ENCODE assay signal across 1 mouse cellular context in genomic region chr8:105993226-105993625, GRCm38 (mm10).
TF ChIP-seq lines count a peak whose summit lies in the region.

No protein-coding gene starts in this region.

TF ChIP-seq in CH12.LX, 34 proteins besides CTCF, POLR2A, EP300 and RAD21 (continued from another document):
- no peak for TF ChIP-seq ETS1 (conservative IDR thresholded peaks at IDR 0.05; ENCODE audit: low read depth, low read length)
- TF ChIP-seq POLR2AphosphoS2 (IDR thresholded peaks at IDR 0.05; ENCODE audit: low read depth, low read length) = no peak
- TF ChIP-seq JUND (conservative IDR thresholded peaks at IDR 0.05; ENCODE audit: low read depth, low read length) = no peak
- TF ChIP-seq MXI1 (IDR thresholded peaks at IDR 0.05; ENCODE audit: low read depth, low read length) = no peak
- no peak for TF ChIP-seq GABPA (IDR thresholded peaks at IDR 0.05; ENCODE audit: insufficient replicate concordance, low read depth, low read length)
- no peak for TF ChIP-seq ELF1 (IDR thresholded peaks at IDR 0.05; ENCODE audit: low read depth, low read length)
- no peak for TF ChIP-seq TCF12 (IDR thresholded peaks at IDR 0.05; ENCODE audit: low read depth, low read length)
- TF ChIP-seq BHLHE40 (IDR thresholded peaks at IDR 0.05; ENCODE audit: low read depth, low read length) = no peak
- no peak for TF ChIP-seq MYC (IDR thresholded peaks at IDR 0.05; ENCODE audit: low read depth, low read length)
- no peak for TF ChIP-seq PAX5 (IDR thresholded peaks at IDR 0.05; ENCODE audit: low read length)
- no peak for TF ChIP-seq JUN (IDR thresholded peaks at IDR 0.05; ENCODE audit: insufficient read depth, low read depth, low read length)
- TF ChIP-seq CHD1 (IDR thresholded peaks at IDR 0.05; ENCODE audit: low read depth, low read length) = no peak
- TF ChIP-seq USF1 (IDR thresholded peaks at IDR 0.05; ENCODE audit: low read depth, low read length) = no peak
- TF ChIP-seq HCFC1 (IDR thresholded peaks at IDR 0.05; ENCODE audit: low read depth, low read length) = no peak
- no peak for TF ChIP-seq MEF2A (IDR thresholded peaks at IDR 0.05; ENCODE audit: borderline replicate concordance, low read depth, low read length)
- no peak for TF ChIP-seq NRF1 (IDR thresholded peaks at IDR 0.05; ENCODE audit: low read depth, low read length)
- no peak for TF ChIP-seq NELFE (IDR thresholded peaks at IDR 0.05; ENCODE audit: low read depth, low read length)
- no peak for TF ChIP-seq RCOR1 (conservative IDR thresholded peaks at IDR 0.05; ENCODE audit: low read depth, low read length)
